Mouse (Mus musculus) bone marrow, adult 2 months (tissue): ENCODE data around the gene Reep3.

Experiments used
- CTCF ChIP-seq: fragments of 200-500 bp; IDR thresholded peaks from 2 replicates; pipeline ENCODE4 v1.5.1; 2011; ENCODE audit warnings: low read length, control low read depth; ENCODE audit not compliant: control insufficient read depth, insufficient read depth
- POLR2A ChIP-seq: fragments of 200-500 bp; IDR thresholded peaks from 2 replicates; pipeline ENCODE4 v1.6.1; 2011; ENCODE audit warnings: low read depth, mild to moderate bottlenecking, control low read depth, low read length, borderline replicate concordance; ENCODE audit not compliant: control insufficient read depth

DNA sequence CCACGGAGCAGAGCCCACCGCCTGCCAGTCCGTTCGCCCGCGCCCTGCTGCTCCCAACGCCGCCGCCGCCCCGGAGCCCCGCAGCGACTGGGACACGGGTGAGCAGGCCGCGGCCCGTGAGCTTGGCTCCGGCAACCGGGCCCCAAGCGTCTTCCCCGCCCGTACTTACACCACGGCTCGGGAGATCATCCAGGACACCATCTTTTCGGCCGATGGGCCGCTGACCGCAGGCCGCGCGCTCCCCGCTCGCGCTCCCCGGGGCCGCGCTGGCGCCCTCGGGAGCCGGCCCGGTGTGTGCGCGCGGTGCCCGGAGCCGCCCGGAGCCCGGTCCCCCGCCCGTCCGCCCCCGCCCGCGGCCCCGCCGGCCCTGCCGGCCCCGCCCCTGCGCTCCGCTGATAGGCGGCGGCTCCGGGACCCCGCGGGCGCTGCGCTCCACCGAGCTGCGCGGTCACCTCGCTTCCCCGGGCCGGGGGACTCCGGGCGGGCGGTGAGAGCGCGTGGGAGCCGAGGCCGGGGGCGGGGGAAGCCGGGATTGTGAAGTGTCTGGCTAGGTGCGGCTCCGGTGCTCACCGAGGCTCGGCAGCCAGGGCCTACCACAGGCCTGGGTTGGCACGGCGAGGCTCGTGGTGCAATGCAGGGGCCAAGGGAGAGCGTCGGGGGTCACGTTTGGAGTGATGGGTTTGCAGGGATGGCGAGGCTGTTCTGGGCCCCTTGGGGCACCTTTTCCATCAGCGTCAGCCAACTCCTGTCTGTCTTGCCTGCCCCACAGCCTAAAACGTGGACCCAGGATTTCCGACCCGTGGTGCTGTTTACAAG lies at the start of gene Reep3:
- no peak for TF ChIP-seq CTCF
- 0 out of 2 replicates have a peak, but pooled peaks have one; percentile 21 for TF ChIP-seq POLR2A
